Mouse (Mus musculus) gastrocnemius, postnatal 10 days (tissue): ENCODE measurements around the gene Pitpnm1. TPM values are rescaled to one million over a fixed set of nuclear protein-coding genes. Genes with fewer than 3 reads are reported as not detected.
"Not testable (repeated sequence)": the region's sequence is repeated elsewhere in the genome, so short reads cannot be mapped to it uniquely, and the experiment has no call there.

ENCODE experiments used
- DNase-seq: peaks from one replicate; pipeline ENCODE4 v3.0.0; 2021; ENCODE audit warnings: mixed read lengths
- total RNA-seq, 2 experiments: library from RNA; stranded (reverse); gene quantifications; 2 replicates each; pipeline ENCODE4 v1.2.3; 2021

The Pitpnm1 gene
- total RNA-seq, 2 experiments from 2014 or later: 4.2 to 5.5 TPM

DNA sequence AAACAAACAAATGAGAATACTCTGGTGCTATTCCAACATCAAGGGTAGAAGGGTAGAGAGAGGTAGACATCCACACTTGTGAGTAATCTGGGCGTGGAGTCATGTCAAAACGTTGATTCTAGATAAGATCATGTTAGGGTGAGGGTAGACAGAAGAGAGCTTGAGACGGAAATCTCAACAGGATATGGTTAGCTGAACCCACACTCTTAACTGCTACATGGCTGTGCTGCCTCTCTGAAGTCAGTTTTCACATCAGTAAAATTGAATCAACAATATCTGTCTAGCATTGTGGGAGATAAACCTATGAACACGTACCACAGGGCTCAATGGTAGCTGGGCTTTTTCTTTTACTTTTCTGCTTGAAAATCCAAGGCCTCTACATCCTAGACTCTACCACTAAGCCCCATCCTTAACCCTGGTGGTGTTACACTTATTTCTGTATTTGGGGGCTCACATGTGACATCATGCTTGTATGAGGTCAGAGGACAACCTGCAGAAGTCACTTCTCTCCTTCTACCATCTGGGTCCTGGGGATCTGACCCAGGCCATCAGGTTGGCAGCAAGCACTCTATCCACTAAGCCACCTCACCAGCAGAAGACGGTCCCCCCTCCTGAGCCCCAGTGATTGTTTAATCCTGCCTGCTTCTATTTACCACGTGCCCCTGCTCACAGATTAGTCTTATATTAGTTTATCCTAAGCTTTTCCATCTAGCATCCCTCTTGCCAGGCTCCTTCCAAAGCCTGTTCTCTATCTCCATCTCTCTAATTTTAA, 20.1 kb downstream of the Pitpnm1 start:
- DNase-seq: no peak

DNA sequence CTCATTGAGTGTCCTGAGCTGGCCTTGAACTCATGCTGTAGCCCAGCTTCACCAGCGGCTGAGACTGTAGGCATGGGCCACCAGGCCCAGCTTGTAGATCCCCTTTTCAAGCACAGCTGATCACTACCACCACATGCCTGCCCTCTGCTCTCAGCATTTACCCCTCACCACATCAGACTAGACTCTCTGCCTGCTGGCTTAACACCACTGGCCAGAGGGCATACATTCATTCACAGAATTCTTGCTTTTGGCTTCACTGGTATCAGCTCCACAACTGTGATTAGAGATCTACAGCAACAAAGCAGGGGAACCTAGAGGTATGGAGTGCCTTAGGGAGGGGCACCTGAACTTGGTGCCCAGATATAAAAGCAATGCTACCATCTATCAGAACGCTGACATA, 20.7 kb downstream of the Pitpnm1 start:
- no peak for DNase-seq

DNA sequence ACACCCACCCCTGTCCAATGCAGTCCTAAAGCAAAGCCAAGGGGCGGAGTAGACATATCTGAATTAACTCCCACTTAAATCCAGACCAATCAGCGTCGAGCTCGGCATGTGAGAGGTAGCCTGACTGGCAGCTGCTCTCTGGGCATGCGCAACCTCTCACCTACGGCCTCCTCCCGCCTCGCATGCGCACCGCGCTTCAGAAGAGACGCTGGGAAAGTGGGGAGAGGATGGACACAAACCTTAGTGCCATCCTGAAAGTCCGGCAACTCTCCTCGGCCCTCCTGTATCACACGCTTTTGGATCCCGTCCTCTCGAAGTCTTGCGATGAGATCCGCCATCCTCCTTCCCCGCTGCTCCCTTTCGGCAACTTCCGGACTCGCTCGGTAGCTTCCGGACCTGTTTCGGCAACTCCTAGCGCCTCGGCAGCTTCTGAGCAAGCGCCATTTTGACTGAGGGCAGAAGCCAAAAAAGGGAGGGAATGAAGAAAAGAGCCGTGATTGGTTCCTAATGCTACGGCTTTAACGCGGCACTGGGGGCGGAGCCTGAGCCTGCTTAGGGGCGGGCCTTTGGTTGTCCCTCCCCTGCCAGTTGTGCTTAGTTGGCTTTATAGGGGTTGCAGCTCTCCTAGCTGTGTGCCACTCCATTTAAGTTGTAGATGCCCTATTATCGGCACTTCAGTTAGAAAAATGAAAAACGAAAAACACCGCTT, 21.5 kb downstream of the Pitpnm1 start:
- DNase-seq: peak; percentile 99

DNA sequence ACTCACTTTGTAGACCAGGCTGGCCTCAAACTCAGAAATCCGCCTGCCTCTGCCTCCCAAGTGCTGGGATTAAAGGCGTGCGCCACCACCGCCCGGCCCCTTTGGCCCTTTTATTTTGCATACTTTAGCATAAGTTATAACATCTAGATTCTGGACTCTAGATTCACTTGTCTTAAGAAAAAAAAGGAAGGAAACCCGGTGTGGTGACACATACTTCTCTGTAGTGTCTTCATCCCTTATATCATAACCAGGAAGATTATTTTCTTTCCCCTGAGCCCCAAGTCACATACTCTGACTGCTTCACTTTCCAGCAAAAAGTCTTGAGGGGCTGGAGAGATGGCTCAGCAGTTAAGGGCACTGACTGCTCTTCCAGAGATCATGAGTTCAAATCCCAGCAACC, 22.1 kb downstream of the Pitpnm1 start:
- not testable (repeated sequence) for DNase-seq

DNA sequence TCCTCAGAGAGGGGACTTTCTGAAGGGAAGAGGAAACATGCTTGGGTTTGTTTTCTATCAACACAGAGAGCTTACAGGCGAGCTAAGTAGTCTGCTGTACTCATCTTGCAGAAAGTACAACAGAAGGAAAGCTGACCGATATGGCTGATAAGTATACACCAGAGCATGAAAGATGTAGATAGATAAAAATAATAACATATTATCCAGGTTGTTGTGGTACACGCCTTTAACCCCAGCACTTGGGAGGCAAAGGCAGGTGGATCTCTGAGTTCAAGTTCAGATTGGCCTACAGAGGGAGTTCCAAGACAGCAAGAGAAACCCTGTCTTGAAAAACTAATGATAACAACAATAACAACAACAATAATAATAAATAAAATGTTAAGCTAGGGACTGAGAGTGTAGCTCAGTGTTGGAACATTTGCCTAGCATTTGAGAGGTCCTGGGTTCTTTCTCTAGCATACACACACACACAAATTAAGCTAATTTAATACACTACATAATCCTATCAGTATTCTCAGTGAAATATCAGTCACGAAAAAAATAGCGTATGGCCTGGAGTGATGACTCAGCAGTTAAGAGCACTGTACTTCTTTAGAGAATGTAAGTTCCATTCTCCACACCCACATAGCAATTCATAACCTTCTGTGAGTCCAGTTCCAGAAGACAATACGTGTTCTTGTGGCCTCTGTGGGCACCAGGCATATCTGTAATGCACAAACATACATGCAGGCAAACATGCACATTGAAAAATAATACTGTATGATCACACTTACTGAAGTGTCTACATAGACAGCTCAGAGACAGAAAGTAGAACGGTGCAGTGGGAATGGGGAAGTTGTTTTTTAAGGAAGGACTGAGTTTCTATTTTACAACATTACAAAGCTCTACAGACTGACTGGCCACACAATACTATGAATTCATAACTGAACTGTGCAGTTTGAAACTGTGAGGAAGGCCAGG, 22.9 kb downstream of the Pitpnm1 start:
- no peak for DNase-seq

DNA sequence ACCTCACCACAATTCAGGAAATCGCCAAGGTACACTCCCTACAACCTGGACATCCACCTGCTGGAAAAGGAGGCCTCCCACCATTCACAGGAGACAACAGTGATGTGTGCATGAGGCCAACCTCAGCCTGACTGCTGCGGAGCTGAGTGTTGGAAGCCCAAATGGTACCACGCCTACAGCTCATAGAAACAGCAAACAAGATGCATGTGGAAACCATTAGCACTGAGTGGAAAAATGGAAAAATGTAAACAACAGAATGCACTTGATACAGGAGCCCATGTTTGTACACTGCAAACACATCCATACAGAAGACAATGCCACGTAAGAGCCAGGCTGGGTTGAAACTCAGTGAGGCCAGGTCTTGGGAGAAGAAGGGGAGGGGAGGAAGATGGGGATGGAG, 24.6 kb downstream of the Pitpnm1 start:
- DNase-seq: no peak

DNA sequence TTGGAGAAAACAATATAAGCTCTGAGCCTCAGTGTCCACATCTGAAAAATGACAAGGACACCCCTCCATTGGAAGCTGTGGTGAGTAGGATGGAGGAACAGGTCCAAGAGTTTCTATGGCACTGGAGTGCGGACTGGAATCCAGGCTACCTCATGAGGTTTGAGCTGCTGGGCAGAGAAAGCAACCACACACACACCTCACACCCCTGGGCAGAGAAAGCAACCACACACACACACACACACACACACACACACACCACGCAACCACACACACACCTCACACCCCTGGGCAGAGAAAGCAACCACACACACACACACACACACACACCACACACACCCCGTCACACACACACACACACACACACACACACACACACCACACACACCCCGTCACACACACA, 25.5 kb downstream of the Pitpnm1 start:
- DNase-seq: peak; percentile 37

DNA sequence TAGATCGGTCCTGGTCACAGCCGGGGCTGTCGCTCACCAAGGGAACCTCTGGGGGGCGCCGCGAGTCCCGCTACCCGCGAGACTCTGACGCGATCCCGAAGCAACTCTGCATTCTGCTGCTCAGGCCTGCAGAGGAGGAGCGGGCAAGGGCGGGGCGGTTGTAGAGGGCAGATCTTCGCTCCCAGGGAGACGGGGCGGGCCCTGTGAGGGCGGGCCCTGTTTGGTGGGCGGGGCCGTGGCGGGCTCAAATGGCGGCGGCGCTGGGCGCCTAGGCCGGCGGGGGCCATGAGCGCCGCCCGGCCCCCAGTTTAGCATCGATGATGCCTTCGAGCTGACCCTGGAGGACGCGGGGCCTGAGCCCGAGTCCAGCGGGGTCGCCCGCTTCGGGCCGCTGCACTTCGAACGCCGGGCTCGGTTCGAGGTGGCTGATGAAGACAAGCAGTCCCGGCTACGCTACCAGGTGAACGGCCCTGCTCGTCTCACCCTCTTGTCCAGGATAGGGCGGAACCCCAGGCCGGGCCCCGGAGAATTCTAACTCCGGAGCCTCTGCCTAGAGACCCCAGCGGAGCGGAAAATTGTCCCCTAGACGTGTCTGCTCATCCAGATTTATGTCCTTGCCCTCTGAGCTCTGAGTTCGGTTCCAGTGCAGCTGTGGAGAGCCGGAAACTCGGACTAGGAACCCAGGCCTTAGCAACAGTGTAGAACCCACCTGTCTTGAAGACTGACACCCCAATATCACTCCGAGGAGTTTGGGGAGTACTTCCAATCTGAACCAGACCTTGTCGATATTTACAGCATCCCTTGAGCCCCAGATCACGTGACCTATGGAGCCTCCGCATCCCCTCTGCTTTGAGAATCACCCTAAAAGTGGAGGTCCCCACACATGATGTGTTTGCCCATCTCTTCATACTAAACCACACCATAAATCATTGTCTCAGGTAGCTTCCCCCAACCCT, 26.2 kb downstream of the Pitpnm1 start, which contains the start of gene Aip:
Gene Aip (minus strand): TSS at position 118 of the 956 bp plus-strand sequence.
- DNase-seq: peak; percentile 96

DNA sequence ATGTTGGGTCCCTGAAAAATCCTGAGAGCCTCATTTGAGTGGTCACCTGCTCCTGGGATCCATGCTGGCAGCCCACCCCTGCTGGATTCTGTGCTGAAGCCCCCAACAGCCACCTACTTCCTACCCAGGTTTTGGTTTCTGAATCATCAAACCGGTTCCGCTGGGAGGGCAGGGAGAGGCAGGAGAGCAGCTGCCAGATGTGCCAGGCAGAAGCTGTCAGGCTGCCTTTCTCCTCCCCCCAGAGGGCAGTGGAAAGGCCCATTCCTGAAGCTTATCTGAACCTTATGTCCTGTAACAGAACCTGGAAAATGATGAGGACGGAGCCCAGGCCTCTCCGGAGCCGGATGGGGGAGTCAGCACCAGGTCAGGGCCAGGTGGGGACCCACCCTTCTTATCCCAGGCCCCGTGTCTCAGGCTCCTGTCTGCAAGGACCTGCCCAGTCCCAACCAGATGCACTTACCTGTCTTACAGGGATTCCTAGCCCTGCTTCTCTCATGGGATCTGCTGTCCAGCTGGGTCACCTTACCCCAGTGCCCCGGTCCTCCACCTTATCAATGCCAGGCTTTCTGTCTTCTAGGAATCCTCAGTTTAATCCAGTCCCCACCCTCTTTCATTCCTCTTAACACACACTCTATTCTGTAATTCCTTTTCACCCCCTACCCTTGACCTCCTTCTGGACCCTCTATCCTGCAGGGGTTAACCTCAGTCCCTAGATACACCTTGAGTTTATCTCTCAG, 27.1 kb downstream of the Pitpnm1 start:
- DNase-seq: no peak

DNA sequence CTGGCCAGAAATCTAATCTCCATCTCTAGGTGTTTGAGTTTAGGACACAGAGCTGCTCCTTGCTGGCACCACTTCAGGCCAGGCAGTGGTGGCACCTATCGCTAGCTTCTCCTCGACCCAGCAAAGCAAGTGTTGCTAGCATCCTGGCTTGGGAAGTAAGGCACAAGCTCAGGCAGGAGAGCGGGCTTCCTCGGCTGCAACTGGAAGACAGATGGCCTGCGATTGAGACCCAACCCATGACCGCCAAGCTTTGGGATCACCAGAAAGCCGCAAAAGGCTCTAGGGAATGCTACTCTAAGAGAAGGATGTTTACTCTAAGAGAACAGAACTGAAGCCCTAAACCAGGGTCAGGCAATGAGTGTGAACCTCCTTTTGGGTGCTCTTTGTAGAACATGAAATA, 29.7 kb downstream of the Pitpnm1 start:
- no peak for DNase-seq

DNA sequence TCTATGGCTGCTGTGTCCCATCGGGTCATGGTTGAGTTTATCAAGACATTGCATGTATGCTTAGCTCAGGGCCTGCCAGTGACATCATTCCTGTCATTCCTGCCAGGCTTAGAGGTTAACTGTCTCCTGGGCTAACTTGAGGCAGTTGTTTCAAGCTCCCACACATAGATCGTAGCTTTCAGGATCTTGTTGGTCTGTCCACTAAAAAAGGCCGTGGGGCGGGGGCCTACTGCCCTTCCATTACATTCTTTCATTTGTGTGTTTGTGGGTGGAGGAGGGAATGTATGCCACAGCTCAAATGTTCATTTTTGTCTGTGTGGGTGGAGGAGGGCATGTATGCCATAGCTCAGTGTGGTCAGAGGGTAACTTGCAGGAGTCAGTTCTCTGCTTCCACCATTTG, 30.3 kb downstream of the Pitpnm1 start:
- no peak for DNase-seq

DNA sequence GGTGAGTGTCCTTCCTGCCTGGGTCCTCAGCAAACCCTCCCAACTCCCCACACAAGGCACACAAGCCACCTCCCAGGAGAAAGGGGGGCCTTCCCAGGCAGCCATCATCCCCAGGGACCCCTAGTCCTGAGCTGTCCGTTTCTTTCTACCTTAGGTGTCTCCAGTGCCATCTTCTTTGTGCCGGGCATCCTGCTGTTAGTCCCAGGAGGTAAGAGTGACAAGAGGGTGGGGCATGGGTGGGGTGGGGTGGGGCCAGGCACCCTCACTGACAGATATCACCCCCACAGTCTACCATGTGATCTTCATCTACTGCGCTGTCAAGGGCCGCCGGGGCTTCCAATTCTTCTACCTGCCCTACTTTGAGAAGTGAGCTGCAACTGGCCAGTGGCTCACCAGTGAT, 31.3 kb downstream of the Pitpnm1 start:
- DNase-seq: no peak

DNA sequence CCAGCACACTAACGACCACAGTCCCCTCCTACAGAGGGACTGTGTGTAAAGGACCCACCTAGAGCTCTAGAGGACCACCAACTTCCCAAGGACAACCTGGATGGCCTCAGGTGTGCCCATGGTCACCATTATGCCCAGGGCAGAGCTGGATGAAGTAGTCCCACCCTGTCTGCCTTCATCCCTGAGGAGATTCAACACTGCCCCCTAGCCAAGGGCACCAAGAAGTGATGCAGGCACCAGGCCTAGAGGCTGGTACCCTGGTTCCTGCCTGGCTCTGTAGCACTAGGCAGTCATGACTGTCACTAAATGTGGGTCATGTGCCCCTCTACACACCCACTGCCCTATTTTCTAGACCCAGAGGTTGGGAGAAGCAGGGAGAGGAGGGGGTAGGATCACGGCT, 32.0 kb downstream of the Pitpnm1 start:
- DNase-seq: no peak

DNA sequence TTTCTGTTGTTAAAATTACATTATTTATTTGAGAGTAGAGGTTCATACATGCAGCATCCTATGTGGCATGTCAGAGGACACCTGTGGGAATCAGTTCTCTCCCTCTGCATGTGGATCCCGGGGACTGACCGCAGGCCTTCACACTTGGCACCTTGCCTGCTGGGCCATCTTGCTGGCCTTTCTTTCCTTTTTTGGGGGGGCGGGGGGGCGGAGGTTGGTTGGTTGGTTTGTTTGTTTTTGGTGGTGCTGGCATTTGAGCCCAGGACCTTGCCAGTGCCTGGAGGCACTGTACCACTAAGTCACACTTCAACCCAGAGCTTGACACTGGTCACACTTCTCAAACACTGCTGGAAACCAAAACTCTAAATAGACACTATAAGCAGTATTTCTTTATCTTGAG, 34.6 kb downstream of the Pitpnm1 start:
- no peak for DNase-seq

DNA sequence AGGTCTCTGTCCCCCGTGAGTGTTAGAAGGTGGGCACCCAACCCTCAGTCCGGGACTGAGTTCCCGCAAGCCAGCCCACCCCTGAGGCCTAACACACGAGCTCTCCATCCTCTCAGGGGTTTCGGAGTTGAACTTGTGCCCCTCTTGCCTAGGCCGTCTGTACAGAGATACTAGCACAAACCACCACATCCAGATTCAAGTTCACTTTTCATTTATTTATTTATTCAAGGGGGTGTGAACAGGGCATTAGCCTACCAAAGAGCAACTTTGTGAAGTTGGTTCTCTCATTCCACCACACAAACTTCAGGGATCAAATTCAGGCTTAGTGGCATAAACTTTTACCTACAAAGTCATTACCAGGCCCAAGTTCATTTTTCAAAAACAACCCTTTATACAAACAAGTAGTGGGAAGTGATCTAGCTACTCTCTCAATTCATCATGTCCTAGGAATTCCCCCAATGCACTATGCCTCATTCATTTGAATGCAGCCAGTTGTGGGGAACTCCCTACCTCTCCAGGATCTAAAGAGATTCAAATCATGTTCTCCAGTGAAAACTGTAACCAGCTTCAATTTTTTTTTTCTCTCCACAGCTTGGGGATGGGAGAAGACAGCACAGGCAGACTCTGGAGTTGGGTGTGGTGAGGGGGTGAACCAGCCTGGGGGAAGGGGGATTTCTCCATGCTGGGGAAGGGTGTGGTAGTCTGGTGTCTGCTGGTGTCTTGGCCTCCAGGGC, 35.6 kb downstream of the Pitpnm1 start:
- DNase-seq: not testable (repeated sequence)

DNA sequence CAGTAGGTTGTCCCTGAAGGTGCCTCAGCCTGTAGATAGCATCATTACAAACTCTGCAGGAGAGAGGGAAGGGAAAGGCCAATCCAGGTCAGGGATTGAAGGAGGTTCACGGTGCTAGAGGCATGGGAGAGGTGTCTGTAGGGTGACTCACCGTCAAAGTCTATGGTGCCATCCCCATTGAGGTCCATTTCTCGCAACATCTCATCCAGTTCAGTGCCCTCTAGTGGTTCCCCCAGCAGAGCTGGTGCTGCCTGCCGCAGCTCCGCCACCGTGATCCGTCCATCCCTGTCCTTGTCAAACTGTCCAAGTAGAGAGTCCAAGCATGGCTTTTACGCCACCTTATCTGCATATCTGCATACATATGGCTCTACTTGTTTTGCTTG, 36.2 kb downstream of the Pitpnm1 start:
- DNase-seq: not testable (repeated sequence)

DNA sequence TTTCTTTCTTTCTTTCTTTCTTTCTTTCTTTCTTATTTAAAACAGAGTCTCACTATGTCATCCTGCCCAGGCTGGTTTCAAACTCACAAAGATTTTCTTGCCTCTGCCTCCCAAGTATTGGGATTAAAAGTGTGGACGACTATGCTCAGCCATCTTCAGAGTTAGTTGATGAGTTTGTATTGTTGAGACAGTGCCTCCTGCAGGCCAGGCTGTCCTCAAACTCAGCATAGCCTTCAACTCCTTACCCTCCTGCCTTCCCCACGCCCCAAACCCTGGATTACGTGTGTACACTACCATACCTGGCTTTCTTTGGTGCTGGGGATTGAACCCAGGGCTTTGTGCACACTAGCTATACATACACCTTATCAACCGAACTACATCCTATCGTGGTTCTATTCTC, 36.7 kb downstream of the Pitpnm1 start:
- no peak for DNase-seq

DNA sequence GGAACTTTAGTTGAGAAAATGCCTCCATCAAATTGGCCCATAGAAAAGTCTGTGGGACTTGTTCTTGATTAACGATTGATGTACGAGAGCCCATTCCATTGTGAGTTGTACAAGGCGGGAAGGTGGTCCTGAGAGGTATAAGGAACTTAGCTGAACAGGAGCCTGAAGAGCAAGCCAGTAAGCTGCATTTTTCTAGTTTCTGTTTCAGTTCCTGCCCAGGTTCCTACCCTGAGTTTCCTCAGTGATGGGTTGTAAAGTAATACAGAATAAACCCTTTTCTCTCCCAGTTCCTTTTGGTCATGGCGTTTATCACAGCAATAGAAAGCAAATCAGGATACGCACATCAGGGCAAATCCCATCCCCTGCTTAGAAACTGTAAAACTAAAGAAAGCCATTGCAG, 38.1 kb downstream of the Pitpnm1 start:
- DNase-seq: no peak

DNA sequence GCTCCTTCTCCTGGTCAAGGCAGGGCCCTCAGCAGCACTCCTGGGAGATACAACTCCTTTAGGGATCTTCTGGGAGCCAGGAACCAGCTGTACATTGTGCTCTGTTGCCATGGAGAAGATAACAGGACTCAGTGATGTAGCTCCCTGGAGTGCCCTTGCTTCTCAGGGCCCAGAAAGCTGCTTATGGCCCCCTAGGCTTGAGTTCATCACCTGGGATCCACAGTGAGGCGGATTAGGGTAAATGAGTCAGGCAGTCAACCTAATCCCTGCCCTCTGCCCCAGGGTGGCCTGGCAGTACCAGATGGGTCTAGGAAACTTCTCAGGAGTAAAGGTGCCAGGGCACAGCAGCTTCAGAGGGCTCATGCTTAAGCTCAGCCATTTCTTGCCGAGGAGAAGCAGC, 39.6 kb downstream of the Pitpnm1 start, which contains the start of gene Gpr152:
Gene Gpr152 (plus strand): TSS at position 342 of the 400 bp plus-strand sequence.
- no peak for DNase-seq

DNA sequence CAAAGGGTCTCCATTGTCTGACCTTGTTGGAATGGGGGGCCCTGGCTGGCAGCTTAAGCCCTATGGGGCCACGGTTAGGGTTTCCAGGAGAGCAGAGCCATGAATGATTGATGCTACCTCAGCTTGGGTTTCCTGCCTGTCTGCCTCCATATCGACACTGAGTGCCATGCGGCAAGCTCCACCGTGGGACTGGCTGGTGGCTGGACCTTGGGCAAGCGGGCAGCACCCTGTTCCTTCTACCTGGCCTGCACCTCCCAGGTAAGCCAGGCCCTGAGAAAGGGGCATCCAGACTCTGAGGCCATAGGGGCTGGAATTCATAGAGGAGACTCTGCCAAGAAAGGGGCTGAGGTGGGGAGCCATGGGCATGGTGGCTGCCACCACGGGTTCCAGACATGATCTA, 40.3 kb downstream of the Pitpnm1 start:
- DNase-seq: no peak
